Mouse (Mus musculus): ENCODE measurements at regions not wholly inside any gene's neighbourhood (a gene's known extent, or its start where the extent isn't known, plus 50 kb on each side); places are given as distances from the start of the nearest gene placed in this dataset.

- Histone ChIP-seq H3K9me3 (no peaks in the 10 kb centered on the region), H3K9ac (no peak overlapping the region), H3K27me3 (replicated peaks) (0 out of 2 replicates have a peak, but pooled peaks cover 4% of the 10 kb centered on the region), H3K4me1 (0 out of 2 replicates have a peak, but pooled peaks cover 9% of the 10 kb centered on the region), H3K27ac (no peak overlapping the region), H3K4me2 (no peak overlapping the region), H3K36me3 (replicated peaks) (no peaks in the 10 kb centered on the region), H3K4me3 (no peak overlapping the region)
- 0 out of 2 replicates have a peak, but pooled peaks have one; percentile 56 for ATAC-seq (replicated peaks)
- WGBS = 28% methylated on average over 4 of the region's 4 CpGs
Observed at GRCm38 (mm10) chr11:19118258-19118657, 99.5 kb upstream of the Meis1 start.

GRCm38 (mm10) chr11:19119927-19120827, 101.4 kb upstream of the Meis1 start:
- Histone ChIP-seq H3K4me3 (no peak overlapping the region), H3K9me3 (no peaks in the 10 kb centered on the region), H3K36me3 (replicated peaks) (no peaks in the 10 kb centered on the region), H3K27me3 (replicated peaks) (0 out of 2 replicates have a peak, but pooled peaks cover 4% of the 10 kb centered on the region), H3K27ac (no peak overlapping the region), H3K4me2 (no peak overlapping the region), H3K9ac (no peak overlapping the region), H3K4me1 (0 out of 2 replicates have a peak, but pooled peaks cover 9% of the 10 kb centered on the region)
- no peak for ATAC-seq (replicated peaks)
- WGBS = 56% methylated on average over 8 of the region's 8 CpGs

- 48% methylated on average over 3 of the region's 3 CpGs for WGBS
- no peak overlapping the region for H3K4me2 ChIP-seq
- 0 out of 2 replicates have a peak, but pooled peaks cover 4% of the 10 kb centered on the region for H3K27me3 ChIP-seq (replicated peaks)
- H3K4me3 ChIP-seq = no peak overlapping the region
- H3K27ac ChIP-seq = no peak overlapping the region
- peak; percentile 72 for ATAC-seq (replicated peaks)
- H3K9ac ChIP-seq = no peak overlapping the region
- no peaks in the 10 kb centered on the region for H3K9me3 ChIP-seq
- H3K36me3 ChIP-seq (replicated peaks) = no peaks in the 10 kb centered on the region
- H3K4me1 ChIP-seq = 0 out of 2 replicates have a peak, but pooled peaks cover 9% of the 10 kb centered on the region
Observed at GRCm38 (mm10) chr11:19120871-19121270, 102.1 kb upstream of the Meis1 start.

GRCm38 (mm10) chr11:19135375-19136050, 116.7 kb upstream of the Meis1 start:
- no peaks in the 10 kb centered on the region for H3K4me1 ChIP-seq
- H3K27ac ChIP-seq = no peak overlapping the region
- no peak overlapping the region for H3K9ac ChIP-seq
- no peak overlapping the region for H3K4me2 ChIP-seq
- no peaks in the 10 kb centered on the region for H3K27me3 ChIP-seq (replicated peaks)
- 50% methylated on average over 2 of the region's 2 CpGs for WGBS
- H3K9me3 ChIP-seq = no peaks in the 10 kb centered on the region
- H3K4me3 ChIP-seq = no peak overlapping the region
- H3K36me3 ChIP-seq (replicated peaks) = no peaks in the 10 kb centered on the region
- ATAC-seq (replicated peaks) = no peak

- no peaks in the 10 kb centered on the region for H3K4me1 ChIP-seq
- H3K9ac ChIP-seq = no peak overlapping the region
- WGBS = 48% methylated on average over 5 of the region's 5 CpGs
- H3K27ac ChIP-seq = no peak overlapping the region
- no peak overlapping the region for H3K4me2 ChIP-seq
- no peak overlapping the region for H3K4me3 ChIP-seq
- ATAC-seq (replicated peaks) = no peak; the same call in 1 of the 2 replicates
- no peaks in the 10 kb centered on the region for H3K9me3 ChIP-seq
- no peaks in the 10 kb centered on the region for H3K27me3 ChIP-seq (replicated peaks)
- H3K36me3 ChIP-seq (replicated peaks) = no peaks in the 10 kb centered on the region
Observed at GRCm38 (mm10) chr11:19138423-19138822, 119.6 kb upstream of the Meis1 start.

GRCm38 (mm10) chr11:19138831-19139230, 120.0 kb upstream of the Meis1 start:
- Histone ChIP-seq H3K4me3 (no peak overlapping the region), H3K9me3 (no peaks in the 10 kb centered on the region), H3K9ac (no peak overlapping the region), H3K27me3 (replicated peaks) (no peaks in the 10 kb centered on the region), H3K4me2 (no peak overlapping the region), H3K36me3 (replicated peaks) (no peaks in the 10 kb centered on the region), H3K4me1 (no peaks in the 10 kb centered on the region), H3K27ac (no peak overlapping the region)
- WGBS = 75% methylated on average over 2 of the region's 2 CpGs
- ATAC-seq (replicated peaks) = no peak

GRCm38 (mm10) chr11:19143267-19144000, 124.6 kb upstream of the Meis1 start:
- WGBS = 86% methylated on average over 17 of the region's 17 CpGs
- Histone ChIP-seq H3K9ac (no peak overlapping the region), H3K36me3 (replicated peaks) (no peaks in the 10 kb centered on the region), H3K9me3 (no peaks in the 10 kb centered on the region), H3K27ac (no peak overlapping the region), H3K27me3 (replicated peaks) (no peaks in the 10 kb centered on the region), H3K4me2 (no peak overlapping the region), H3K4me3 (no peak overlapping the region), H3K4me1 (no peaks in the 10 kb centered on the region)
- no peak for ATAC-seq (replicated peaks)

- no peaks in the 10 kb centered on the region for H3K27me3 ChIP-seq (replicated peaks)
- H3K4me2 ChIP-seq = no peak overlapping the region
- H3K36me3 ChIP-seq (replicated peaks) = no peaks in the 10 kb centered on the region
- no peaks in the 10 kb centered on the region for H3K9me3 ChIP-seq
- no peak for ATAC-seq (replicated peaks)
- no peak overlapping the region for H3K4me3 ChIP-seq
- no peaks in the 10 kb centered on the region for H3K4me1 ChIP-seq
- no peak overlapping the region for H3K9ac ChIP-seq
- 85% methylated on average over 6 of the region's 6 CpGs for WGBS
- no peak overlapping the region for H3K27ac ChIP-seq
Observed at GRCm38 (mm10) chr11:19144506-19144905, 125.7 kb upstream of the Meis1 start.

- 86% methylated on average over 9 of the region's 9 CpGs for WGBS
- H3K27ac ChIP-seq = no peak overlapping the region
- no peaks in the 10 kb centered on the region for H3K4me1 ChIP-seq
- no peaks in the 10 kb centered on the region for H3K36me3 ChIP-seq (replicated peaks)
- no peak for ATAC-seq (replicated peaks)
- H3K4me3 ChIP-seq = no peak overlapping the region
- no peaks in the 10 kb centered on the region for H3K9me3 ChIP-seq
- no peak overlapping the region for H3K4me2 ChIP-seq
- H3K27me3 ChIP-seq (replicated peaks) = no peaks in the 10 kb centered on the region
- no peak overlapping the region for H3K9ac ChIP-seq
Observed at GRCm38 (mm10) chr11:19145263-19145662, 126.5 kb upstream of the Meis1 start.

- H3K36me3 ChIP-seq (replicated peaks) = no peaks in the 10 kb centered on the region
- no peak for ATAC-seq (replicated peaks)
Observed at GRCm38 (mm10) chr11:19145991-19146390, 127.2 kb upstream of the Meis1 start.

GRCm38 (mm10) chr11:19151026-19151425, 132.2 kb upstream of the Meis1 start:
- no peak for ATAC-seq (replicated peaks)
- no peak overlapping the region for H3K9ac ChIP-seq
- no peaks in the 10 kb centered on the region for H3K27me3 ChIP-seq (replicated peaks)
- no peak overlapping the region for H3K4me2 ChIP-seq
- 49% methylated on average over 3 of the region's 3 CpGs for WGBS
- no peaks in the 10 kb centered on the region for H3K36me3 ChIP-seq (replicated peaks)
- H3K4me3 ChIP-seq = no peak overlapping the region
- H3K4me1 ChIP-seq = no peaks in the 10 kb centered on the region
- H3K9me3 ChIP-seq = no peaks in the 10 kb centered on the region
- no peak overlapping the region for H3K27ac ChIP-seq

More at GRCm38 (mm10) chr11:19145991-19146390, 127.2 kb upstream of the Meis1 start:
- 84% methylated on average over 3 of the region's 3 CpGs for WGBS
- Histone ChIP-seq H3K9ac (no peak overlapping the region), H3K27ac (no peak overlapping the region), H3K9me3 (no peaks in the 10 kb centered on the region), H3K4me3 (no peak overlapping the region), H3K4me2 (no peak overlapping the region), H3K4me1 (no peaks in the 10 kb centered on the region), H3K27me3 (replicated peaks) (no peaks in the 10 kb centered on the region)

GRCm38 (mm10) chr11:19153714-19154113, 134.9 kb upstream of the Meis1 start:
- Histone ChIP-seq H3K4me1 (no peaks in the 10 kb centered on the region), H3K9ac (no peak overlapping the region), H3K4me2 (no peak overlapping the region), H3K9me3 (no peaks in the 10 kb centered on the region), H3K27ac (no peak overlapping the region), H3K4me3 (no peak overlapping the region), H3K36me3 (replicated peaks) (no peaks in the 10 kb centered on the region), H3K27me3 (replicated peaks) (no peaks in the 10 kb centered on the region)
- 93% methylated on average over 4 of the region's 4 CpGs for WGBS
- no peak for ATAC-seq (replicated peaks)
